Comparison of ENCODE assay signal across 11 mouse cellular contexts in genomic region chr3:86793264-86793663, GRCm38 (mm10).
A peak's percentile ranks its signal among the peaks of the same experiment; 100 is the strongest.
DNase-seq lines count a peak whose midpoint lies in the region; ATAC-seq and TF ChIP-seq lines count a peak whose summit lies in the region.
"Had no signal": no experiment of that assay in that cellular context is flagged by ENCODE, and none has a peak within 500 bp of the region (broad histone marks: within the 10 kb centered on the region; RNA-seq: fewer than 3 reads in every experiment).

No protein-coding gene starts in this region.

- no peak overlapping the region for H3K4me2 ChIP-seq in hindbrain, postnatal 0 days (ENCODE audit: low read depth, low read length)
- no peak overlapping the region for H3K4me2 ChIP-seq in hindbrain, embryonic 16.5 days (ENCODE audit: low read length)
- H3K4me2 ChIP-seq in embryonic facial prominence, embryonic 15.5 days (replicated peaks), result no peak overlapping the region
- H3K4me2 ChIP-seq in limb, embryonic 14.5 days (replicated peaks; ENCODE audit: low read depth, low read length, severe bottlenecking), result no peak overlapping the region
- H3K4me2 ChIP-seq: midbrain, embryonic 12.5 days had no signal

- no peak overlapping the region for H3K9ac ChIP-seq in hindbrain, postnatal 0 days (replicated peaks; ENCODE audit: low read length)
- H3K9ac ChIP-seq in hindbrain, embryonic 16.5 days (ENCODE audit: low read depth, low read length), result no peak overlapping the region
- H3K9ac ChIP-seq in embryonic facial prominence, embryonic 15.5 days, result no peak overlapping the region
- H3K9ac ChIP-seq in limb, embryonic 14.5 days (ENCODE audit: low read depth, low read length, severe bottlenecking), result no peak overlapping the region
- H3K9ac ChIP-seq: midbrain, embryonic 12.5 days had no signal

- no peaks in the 10 kb centered on the region for H3K27me3 ChIP-seq in hindbrain, postnatal 0 days (ENCODE audit: insufficient read depth, low read length)
- no peaks in the 10 kb centered on the region for H3K27me3 ChIP-seq in hindbrain, embryonic 16.5 days (replicated peaks; ENCODE audit: control insufficient read depth, insufficient read depth, low read length)
- H3K27me3 ChIP-seq in embryonic facial prominence, embryonic 15.5 days, result no peaks in the 10 kb centered on the region
- no peaks in the 10 kb centered on the region for H3K27me3 ChIP-seq in limb, embryonic 14.5 days (ENCODE audit: control insufficient read depth, insufficient read depth, low read length)
- H3K27me3 ChIP-seq: midbrain, embryonic 12.5 days had no signal

- no peaks in the 10 kb centered on the region for H3K9me3 ChIP-seq in hindbrain, postnatal 0 days (ENCODE audit: low read length)
- no peaks in the 10 kb centered on the region for H3K9me3 ChIP-seq in hindbrain, embryonic 16.5 days (ENCODE audit: control insufficient read depth, low read length)
- H3K9me3 ChIP-seq in embryonic facial prominence, embryonic 15.5 days (replicated peaks), result no peaks in the 10 kb centered on the region
- H3K9me3 ChIP-seq in limb, embryonic 14.5 days (ENCODE audit: control insufficient read depth, low read length), result no peaks in the 10 kb centered on the region
- H3K9me3 ChIP-seq: midbrain, embryonic 12.5 days had no signal

- TF ChIP-seq CTCF in hindbrain, postnatal 0 days (IDR thresholded peaks at IDR 0.05; ENCODE audit: low read depth), result no peak

- 62% methylated on average over 4 of the region's 4 CpGs for WGBS in hindbrain, postnatal 0 days
- WGBS in hindbrain, embryonic 16.5 days, result 74% methylated on average over 4 of the region's 4 CpGs
- WGBS in embryonic facial prominence, embryonic 15.5 days, result 74% methylated on average over 4 of the region's 4 CpGs
- WGBS in limb, embryonic 14.5 days, result 70% methylated on average over 4 of the region's 4 CpGs

- peak; percentile 27 for DNase-seq in adrenal gland, postnatal 10 days
- DNase-seq in adrenal gland, postnatal 4 days (ENCODE audit: low spot score in 2 of 2), result no peak
- DNase-seq in hindbrain, postnatal 0 days (ENCODE audit: low spot score), result no peak
- DNase-seq in limb, embryonic 14.5 days (ENCODE audit: low spot score), result no peak
- DNase-seq in left cerebral cortex, adult 9 months (ENCODE audit: low spot score in 2 of 2), result no peak
- no peak for DNase-seq in ovary, postnatal 36 days (ENCODE audit: low spot score)
- DNase-seq: cerebellum, adult 11 months; gastrocnemius, postnatal 14 days had no signal

- peaks cover 10% of the 10 kb centered on the region; the same call in 1 of the 2 replicates for H3K4me1 ChIP-seq in hindbrain, postnatal 0 days (ENCODE audit: insufficient read depth, low read length)
- peaks cover 11% of the 10 kb centered on the region for H3K4me1 ChIP-seq in hindbrain, embryonic 16.5 days (ENCODE audit: control insufficient read depth, insufficient read depth, low read depth, low read length)
- peaks cover 10% of the 10 kb centered on the region; the same call in 1 of the 2 replicates for H3K4me1 ChIP-seq in embryonic facial prominence, embryonic 15.5 days
- H3K4me1 ChIP-seq in limb, embryonic 14.5 days (ENCODE audit: control insufficient read depth, insufficient read depth, low read length), result peaks cover 9% of the 10 kb centered on the region

- H3K27ac ChIP-seq in hindbrain, postnatal 0 days, result peak overlapping the region; percentile 51; the same call in 1 of the 2 replicates
- no peak overlapping the region for H3K27ac ChIP-seq in hindbrain, embryonic 16.5 days (ENCODE audit: low read depth, low read length)
- 0 out of 2 replicates have a peak overlapping the region, but pooled peaks have one; percentile 29 for H3K27ac ChIP-seq in embryonic facial prominence, embryonic 15.5 days (replicated peaks)
- 0 out of 2 replicates have a peak overlapping the region, but pooled peaks have one; percentile 28 for H3K27ac ChIP-seq in limb, embryonic 14.5 days (replicated peaks; ENCODE audit: low read depth, low read length)
- H3K27ac ChIP-seq: midbrain, embryonic 12.5 days had no signal

- ATAC-seq in hindbrain, postnatal 0 days, result 0 out of 2 replicates have a peak, but pooled peaks have one; percentile 6
- ATAC-seq in hindbrain, embryonic 16.5 days, result no peak
- no peak for ATAC-seq in embryonic facial prominence, embryonic 15.5 days (ENCODE audit: insufficient number of reproducible peaks, low FRiP score, low TSS enrichment, low read depth)
- no peak for ATAC-seq in limb, embryonic 14.5 days (ENCODE audit: low FRiP score, low read depth)

- no peak for TF ChIP-seq POLR2A in limb, embryonic 14.5 days (IDR thresholded peaks at IDR 0.05; ENCODE audit: borderline replicate concordance, extremely low read depth, insufficient read depth, insufficient read length)

- no peak overlapping the region for H3K4me3 ChIP-seq in hindbrain, postnatal 0 days (ENCODE audit: low read length)
- H3K4me3 ChIP-seq in hindbrain, embryonic 16.5 days (ENCODE audit: low read length), result no peak overlapping the region
- H3K4me3 ChIP-seq in embryonic facial prominence, embryonic 15.5 days (replicated peaks), result no peak overlapping the region
- H3K4me3 ChIP-seq in limb, embryonic 14.5 days (replicated peaks; ENCODE audit: low read length), result no peak overlapping the region
- H3K4me3 ChIP-seq: midbrain, embryonic 12.5 days had no signal

- H3K36me3 ChIP-seq in hindbrain, postnatal 0 days (ENCODE audit: insufficient read depth, low read length), result peaks cover 27% of the 10 kb centered on the region
- H3K36me3 ChIP-seq in hindbrain, embryonic 16.5 days (ENCODE audit: control insufficient read depth, insufficient read depth, low read length), result peaks cover 13% of the 10 kb centered on the region
- no peaks in the 10 kb centered on the region for H3K36me3 ChIP-seq in embryonic facial prominence, embryonic 15.5 days
- H3K36me3 ChIP-seq in limb, embryonic 14.5 days (ENCODE audit: control insufficient read depth, insufficient read depth, low read length), result no peaks in the 10 kb centered on the region
